Mouse (Mus musculus) midbrain, postnatal 0 days (tissue): ENCODE results near the gene Snx13. TPM values are rescaled to one million over a fixed set of nuclear protein-coding genes. Genes with fewer than 3 reads are reported as not detected.

Experiments used
- ATAC-seq: fragments of 200-750 bp; cut with Nextera tagmentation; 2 replicates; pipeline ENCODE4 v1.8.0; 2017; ENCODE audit warnings: moderate number of reproducible peaks, mild to moderate bottlenecking, moderate TSS enrichment, moderate library complexity; ENCODE audit not compliant: low FRiP score
- DNase-seq: peaks from one replicate; pipeline ENCODE4 v3.0.0-alpha.2; 2015; ENCODE audit warnings: low spot score
- H3K27ac ChIP-seq: fragments of 300-500 bp; sonication (generic); 2 replicates; pipeline ENCODE4 v1.5.1; 2014; ENCODE audit warnings: low read depth, mild to moderate bottlenecking, low read length, mixed read lengths
- H3K27me3 ChIP-seq: fragments of 300-500 bp; sonication (generic); 2 replicates; pipeline ENCODE4 v1.6.1; 2014; ENCODE audit warnings: low read length, control low read depth, mixed read lengths; ENCODE audit not compliant: insufficient read depth
- H3K36me3 ChIP-seq: fragments of 300-500 bp; sonication (generic); 2 replicates; pipeline ENCODE4 v1.6.1; 2014; ENCODE audit warnings: low read length, control low read depth, mixed read lengths; ENCODE audit not compliant: insufficient read depth
- H3K4me1 ChIP-seq: fragments of 300-500 bp; sonication (generic); 2 replicates; pipeline ENCODE4 v1.6.1; 2014; ENCODE audit warnings: mild to moderate bottlenecking, control low read depth, antibody characterized with exemption, low read length, mixed read lengths; ENCODE audit not compliant: insufficient read depth
- H3K4me2 ChIP-seq: fragments of 300-500 bp; sonication (generic); 2 replicates; pipeline ENCODE4 v1.6.1; 2014; ENCODE audit warnings: low read depth, mild to moderate bottlenecking, low read length, mixed read lengths; ENCODE audit not compliant: poor library complexity, severe bottlenecking
- H3K4me3 ChIP-seq: fragments of 300-500 bp; sonication (generic); 2 replicates; pipeline ENCODE4 v1.5.1; 2014; ENCODE audit warnings: low read depth, mild to moderate bottlenecking, low read length, moderate library complexity
- H3K9ac ChIP-seq: fragments of 300-500 bp; sonication (generic); replicated peaks from 2 replicates; pipeline ENCODE4 v1.6.1; 2014; ENCODE audit warnings: mild to moderate bottlenecking, low read length, moderate library complexity, mixed read lengths; ENCODE audit not compliant: poor library complexity, severe bottlenecking
- H3K9me3 ChIP-seq: fragments of 300-500 bp; sonication (generic); 2 replicates; pipeline ENCODE4 v1.6.1; 2016; ENCODE audit warnings: low read length, control low read depth
- CTCF ChIP-seq: IDR thresholded peaks from 2 replicates; pipeline ENCODE4 v1.5.1; 2016; ENCODE audit warnings: antibody characterized with exemption, mild to moderate bottlenecking
- WGBS: fragments of 180-500 bp; shearing (Covaris S2); extraction: QIAGEN DNeasy Blood & Tissue Kit; methylation state at CpG from one replicate; pipeline ENCODE4 v1.1.7; 2014; 5-methylcytosine and 5-hydroxymethylcytosine counted together
- polyA plus RNA-seq: library from polyadenylated mRNA; unstranded; fragments of >200 nt; fragmentation: Nextera tagmentation; extraction: Ambion mirVana; gene quantifications from 2 replicates; pipeline ENCODE4 v1.2.1, GENCODE M21; 2015
- total RNA-seq: library from RNA; depleted of rRNA; stranded (reverse); fragments of >200 nt; gene quantifications from 2 replicates; pipeline ENCODE4 v1.2.3, GENCODE M21; 2014

Snx13 gene
- total and polyA plus RNA-seq, 2 experiments from 2014 or later, result 21.4 to 22.0 TPM

DNA sequence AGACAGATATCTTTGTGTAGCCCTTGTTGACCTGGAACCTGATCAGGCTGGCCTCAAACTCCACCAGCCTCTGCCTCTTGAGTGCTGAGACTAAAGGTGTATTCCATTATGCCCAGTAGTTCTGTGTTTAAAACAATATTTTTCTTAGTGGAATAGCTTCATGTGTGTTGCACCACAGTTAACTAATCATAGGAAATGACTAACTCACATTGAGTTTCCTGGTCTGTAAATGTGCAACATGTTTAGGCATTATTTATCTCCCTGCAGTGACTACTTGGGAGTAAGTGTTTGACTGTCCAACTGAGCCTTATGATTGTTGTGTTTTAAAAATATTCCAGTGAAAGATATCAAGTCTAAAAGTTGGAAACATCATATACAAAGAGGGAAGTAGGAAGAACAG lies 20.6 kb downstream of the Snx13 start:
- no peak for ATAC-seq

DNA sequence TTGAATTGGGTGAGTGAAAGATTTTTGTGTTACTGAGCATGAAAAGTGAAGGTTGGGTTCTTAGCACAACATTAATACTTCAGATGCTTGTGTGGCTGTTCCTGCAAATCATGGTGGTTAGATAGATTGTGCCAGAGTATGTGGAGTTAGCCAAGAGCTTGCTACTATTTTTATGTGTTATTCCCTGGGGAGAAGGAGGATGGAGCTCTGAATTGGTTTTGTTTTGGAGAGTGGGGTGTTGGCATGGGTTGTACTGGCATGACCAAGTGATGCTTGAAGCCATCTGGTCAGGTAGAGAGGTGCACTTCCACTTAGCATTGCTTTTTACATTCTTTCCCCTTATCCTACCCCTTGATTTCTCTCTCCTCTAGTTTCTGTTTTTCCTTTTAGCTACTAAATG lies 24.4 kb downstream of the Snx13 start:
- H3K4me2 ChIP-seq, result no peak overlapping the region
- no peaks in the 10 kb centered on the region for H3K36me3 ChIP-seq
- TF ChIP-seq CTCF, result no peak
- no peaks in the 10 kb centered on the region for H3K27me3 ChIP-seq
- no peak overlapping the region for H3K4me3 ChIP-seq
- no peaks in the 10 kb centered on the region for H3K4me1 ChIP-seq
- no peaks in the 10 kb centered on the region for H3K9me3 ChIP-seq
- no peak overlapping the region for H3K27ac ChIP-seq
- ATAC-seq (no peak), DNase-seq (no peak)
- H3K9ac ChIP-seq, result no peak overlapping the region

More for the DNA sequence above, 20.6 kb downstream of the Snx13 start:
- Histone ChIP-seq H3K9me3 (no peaks in the 10 kb centered on the region), H3K27ac (no peak overlapping the region), H3K4me2 (no peak overlapping the region), H3K36me3 (no peaks in the 10 kb centered on the region), H3K4me3 (no peak overlapping the region), H3K4me1 (no peaks in the 10 kb centered on the region), H3K9ac (no peak overlapping the region), H3K27me3 (no peaks in the 10 kb centered on the region)
- DNase-seq, result no peak
- no peak for TF ChIP-seq CTCF

DNA sequence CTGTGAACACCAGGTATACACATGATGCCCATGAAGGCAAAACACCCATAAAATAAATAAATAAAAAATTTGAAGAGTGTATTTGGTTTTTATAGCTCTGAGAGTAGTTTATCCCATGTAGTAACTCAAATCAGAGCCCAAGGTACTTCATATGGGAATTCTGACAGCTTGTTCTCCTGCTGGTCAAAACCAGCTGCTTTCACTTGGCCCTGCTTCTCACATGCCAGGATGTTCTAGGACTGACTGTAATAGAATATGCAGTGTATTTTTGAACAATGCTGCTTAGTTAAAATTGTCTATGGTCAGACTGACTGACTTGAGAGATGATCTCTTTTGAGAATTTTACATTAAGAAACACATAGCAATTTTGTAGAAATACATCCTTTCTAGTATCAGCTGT lies 25.2 kb downstream of the Snx13 start:
- ATAC-seq (no peak), DNase-seq (no peak)
- H3K36me3 ChIP-seq, result no peaks in the 10 kb centered on the region
- no peak overlapping the region for H3K27ac ChIP-seq
- H3K27me3 ChIP-seq, result no peaks in the 10 kb centered on the region
- H3K9ac ChIP-seq, result no peak overlapping the region
- no peak overlapping the region for H3K4me3 ChIP-seq
- H3K9me3 ChIP-seq, result no peaks in the 10 kb centered on the region
- H3K4me2 ChIP-seq, result no peak overlapping the region
- no peak for TF ChIP-seq CTCF
- H3K4me1 ChIP-seq, result no peaks in the 10 kb centered on the region

DNA sequence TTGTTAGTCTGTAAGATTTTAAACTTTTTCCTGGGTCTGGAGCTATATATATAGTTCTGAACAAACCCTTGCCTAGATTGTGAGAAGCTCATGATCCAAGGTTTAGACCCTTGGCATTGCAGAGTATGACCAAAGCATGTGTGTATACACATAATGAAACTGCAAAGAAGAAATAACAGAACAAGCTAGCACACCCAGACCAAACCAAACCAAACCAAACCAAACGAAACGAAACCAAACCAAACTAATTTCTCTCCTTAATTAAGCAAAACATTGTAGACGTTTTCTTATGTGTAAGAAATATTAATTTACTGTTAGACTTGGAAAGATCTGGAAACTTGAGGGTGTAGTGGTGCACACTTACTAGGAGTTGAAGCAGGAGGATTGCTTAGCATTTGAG lies 29.0 kb downstream of the Snx13 start:
- DNase-seq (no peak), ATAC-seq (no peak)
- no peaks in the 10 kb centered on the region for H3K9me3 ChIP-seq
- 85% methylated on average over 3 of the region's 3 CpGs for WGBS
- H3K27me3 ChIP-seq, result no peaks in the 10 kb centered on the region
- H3K27ac ChIP-seq, result no peak overlapping the region
- H3K36me3 ChIP-seq, result no peaks in the 10 kb centered on the region
- TF ChIP-seq CTCF, result no peak
- H3K4me1 ChIP-seq, result no peaks in the 10 kb centered on the region
- H3K4me3 ChIP-seq, result no peak overlapping the region
- H3K9ac ChIP-seq, result no peak overlapping the region
- H3K4me2 ChIP-seq, result no peak overlapping the region

DNA sequence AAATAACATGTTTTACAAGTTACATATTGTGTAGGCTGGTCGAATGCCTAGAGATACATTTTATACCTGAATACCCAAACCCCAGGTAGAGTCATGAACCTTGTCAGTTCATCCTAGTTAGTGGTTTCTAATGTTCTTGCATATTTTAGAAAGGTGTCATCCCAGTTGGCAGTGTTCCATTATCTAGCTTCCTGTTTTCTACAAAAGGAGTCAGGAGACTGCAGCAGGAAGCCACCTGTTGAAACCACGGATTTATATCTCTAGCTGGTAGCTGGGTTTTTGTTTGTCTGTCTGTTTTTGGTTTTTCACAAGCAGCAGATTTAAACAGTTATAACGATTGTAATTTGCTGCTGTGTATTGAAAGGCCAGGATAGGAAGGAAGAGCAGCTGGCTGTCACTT lies 76.6 kb downstream of the Snx13 start:
- ATAC-seq (no peak), DNase-seq (no peak)
- no peak overlapping the region for H3K27ac ChIP-seq
- H3K9ac ChIP-seq, result no peak overlapping the region
- WGBS, result 86% methylated on average over 3 of the region's 3 CpGs
- H3K9me3 ChIP-seq, result no peaks in the 10 kb centered on the region
- no peaks in the 10 kb centered on the region for H3K4me1 ChIP-seq
- no peak for TF ChIP-seq CTCF
- H3K4me2 ChIP-seq, result no peak overlapping the region
- H3K27me3 ChIP-seq, result no peaks in the 10 kb centered on the region
- H3K4me3 ChIP-seq, result no peak overlapping the region
- no peaks in the 10 kb centered on the region; the same call in 1 of the 2 replicates for H3K36me3 ChIP-seq

DNA sequence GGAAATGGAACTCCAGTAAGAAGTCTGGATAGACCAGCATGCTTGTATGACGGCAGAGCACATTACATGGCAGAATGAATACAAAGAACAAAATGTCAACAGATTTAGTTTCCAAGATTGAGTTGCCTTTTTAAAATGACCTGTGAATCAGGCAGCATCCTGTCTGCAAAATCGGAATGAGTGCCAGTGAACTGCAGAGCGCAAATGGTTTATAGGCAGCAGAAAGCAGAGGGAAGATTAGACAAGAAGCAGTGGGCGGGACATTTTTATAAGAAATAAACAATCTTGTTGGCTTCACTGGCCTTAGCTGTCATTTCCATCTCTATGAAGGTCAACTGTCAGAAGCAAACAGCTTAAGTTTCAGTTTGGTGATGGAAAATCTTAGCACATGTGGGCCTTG lies 106.2 kb downstream of the Snx13 start:
- WGBS, result 86% methylated on average over 4 of the region's 4 CpGs
- Histone ChIP-seq H3K4me3 (no peak overlapping the region), H3K4me1 (no peaks in the 10 kb centered on the region), H3K9me3 (no peaks in the 10 kb centered on the region), H3K4me2 (no peak overlapping the region), H3K27me3 (no peaks in the 10 kb centered on the region), H3K27ac (no peak overlapping the region), H3K36me3 (peaks cover 6% of the 10 kb centered on the region; the same call in 1 of the 2 replicates), H3K9ac (no peak overlapping the region)
- ATAC-seq (no peak), DNase-seq (no peak)
- no peak for TF ChIP-seq CTCF

DNA sequence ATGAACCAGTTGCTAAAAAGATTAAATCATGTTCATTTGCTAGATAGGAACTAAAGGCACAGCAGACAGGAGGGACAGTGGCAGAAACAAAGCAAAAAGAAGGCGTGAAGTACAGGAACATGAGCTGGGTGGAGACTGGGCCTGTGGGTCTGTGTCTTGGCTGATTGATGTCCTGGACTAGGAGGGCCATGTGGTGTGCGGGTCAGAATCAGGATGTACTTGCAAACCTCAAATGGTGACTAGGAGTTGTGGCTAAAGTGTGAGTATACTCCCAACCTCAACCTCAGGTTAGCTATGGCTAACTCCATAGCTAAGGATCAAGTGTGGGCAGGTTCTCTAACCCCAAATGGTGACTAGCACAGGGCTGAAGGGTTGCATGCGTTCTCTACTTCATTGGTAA lies 107.2 kb downstream of the Snx13 start:
- 88% methylated on average over 3 of the region's 3 CpGs for WGBS
- ATAC-seq, result no peak
- TF ChIP-seq CTCF, result no peak

More for the DNA sequence above, 107.2 kb downstream of the Snx13 start:
- no peak overlapping the region for H3K27ac ChIP-seq
- H3K27me3 ChIP-seq, result no peaks in the 10 kb centered on the region
- H3K36me3 ChIP-seq, result peaks cover 2% of the 10 kb centered on the region; the same call in 1 of the 2 replicates
- no peaks in the 10 kb centered on the region for H3K4me1 ChIP-seq
- no peak overlapping the region for H3K4me3 ChIP-seq
- no peak for DNase-seq
- no peak overlapping the region for H3K4me2 ChIP-seq
- H3K9ac ChIP-seq, result no peak overlapping the region
- no peaks in the 10 kb centered on the region for H3K9me3 ChIP-seq
